Mouse (Mus musculus): Measurements from ENCODE around the gene Sulf2. TPM values are rescaled to one million over a fixed set of nuclear protein-coding genes. Genes with fewer than 3 reads are reported as not detected.

Gene Sulf2
- polyA plus RNA-seq, 1 experiment from 2014 or later, result 174 TPM

- H3K27ac ChIP-seq, result no peak overlapping the region
- no peak overlapping the region for H3K4me3 ChIP-seq (ENCODE audit: inconsistent target)
- peaks cover 74% of the 10 kb centered on the region for H3K36me3 ChIP-seq (ENCODE audit: inconsistent target)
- 98% methylated on average over 5 of the region's 5 CpGs for WGBS (ENCODE audit: missing documents)
- H3K79me2 ChIP-seq (ENCODE audit: inconsistent target), result peaks cover 20% of the 10 kb centered on the region; the same call in 1 of the 2 replicates
Measured at GRCm38 (mm10) chr2:166069164-166069563, 86.3 kb downstream of the Sulf2 start.

DNA sequence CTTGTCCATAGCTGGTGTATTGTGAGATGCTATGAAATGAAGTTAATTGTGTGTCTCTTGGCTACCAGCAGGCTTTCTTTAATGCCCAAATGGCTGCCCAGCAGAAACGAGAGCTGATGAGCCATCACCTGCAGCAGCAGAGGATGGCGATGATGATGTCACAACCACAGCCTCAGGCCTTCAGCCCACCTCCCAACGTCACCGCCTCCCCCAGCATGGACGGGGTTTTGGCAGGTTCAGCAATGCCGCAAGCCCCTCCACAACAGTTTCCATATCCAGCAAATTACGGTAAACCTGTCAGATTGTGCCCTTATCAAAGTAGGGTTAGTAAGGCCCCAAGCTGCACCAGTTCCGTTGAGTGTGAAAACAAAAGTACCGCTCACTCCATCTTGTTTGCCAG is 87.2 kb downstream of the Sulf2 start:
- Histone ChIP-seq H3K36me3 (ENCODE audit: inconsistent target) (peaks cover 83% of the 10 kb centered on the region), H3K27ac (no peak overlapping the region)
- WGBS (ENCODE audit: missing documents), result 93% methylated on average over 9 of the region's 9 CpGs

GRCm38 (mm10) chr2:166066434-166066833 is 89.0 kb downstream of the Sulf2 start:
- Histone ChIP-seq H3K36me3 (ENCODE audit: inconsistent target) (peaks cover 90% of the 10 kb centered on the region), H3K4me3 (ENCODE audit: inconsistent target) (no peak overlapping the region), H3K79me2 (ENCODE audit: inconsistent target) (peaks cover 48% of the 10 kb centered on the region; the same call in 1 of the 2 replicates), H3K27ac (no peak overlapping the region)
- WGBS (ENCODE audit: missing documents), result 91% methylated on average over 4 of the region's 4 CpGs

More for the DNA sequence above, 87.2 kb downstream of the Sulf2 start:
- Histone ChIP-seq H3K4me3 (ENCODE audit: inconsistent target) (no peak overlapping the region), H3K79me2 (ENCODE audit: inconsistent target) (peaks cover 29% of the 10 kb centered on the region; the same call in 1 of the 2 replicates)

GRCm38 (mm10) chr2:166062431-166062830 is 93.0 kb downstream of the Sulf2 start:
- WGBS (ENCODE audit: missing documents), result 95% methylated on average over 8 of the region's 8 CpGs
- Histone ChIP-seq H3K79me2 (ENCODE audit: inconsistent target) (peaks cover 79% of the 10 kb centered on the region), H3K36me3 (ENCODE audit: inconsistent target) (peaks cover 92% of the 10 kb centered on the region), H3K27ac (no peak overlapping the region), H3K4me3 (ENCODE audit: inconsistent target) (no peak overlapping the region)

DNA sequence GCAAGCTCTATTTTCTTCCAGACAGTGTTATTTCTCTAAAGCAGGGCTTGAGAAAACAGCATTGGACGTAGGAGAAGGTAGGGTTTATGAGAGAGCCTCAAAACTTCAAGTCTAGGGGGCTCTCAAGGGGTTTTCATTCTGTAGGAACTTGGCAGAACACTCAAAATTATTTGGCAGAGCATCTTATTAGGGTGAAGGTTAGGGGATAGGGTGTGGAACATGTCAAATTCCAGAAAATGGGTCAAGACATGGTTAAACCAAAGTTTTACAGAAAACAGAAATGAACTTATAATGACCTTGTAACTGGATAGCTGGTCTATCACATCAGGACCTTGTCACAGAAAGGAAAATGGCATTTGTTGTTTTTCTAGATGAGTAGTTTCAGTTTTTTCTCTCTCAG is 93.5 kb downstream of the Sulf2 start:
- H3K36me3 ChIP-seq (ENCODE audit: inconsistent target), result peaks cover 90% of the 10 kb centered on the region
- H3K27ac ChIP-seq, result no peak overlapping the region
- H3K79me2 ChIP-seq (ENCODE audit: inconsistent target), result peaks cover 82% of the 10 kb centered on the region
- H3K4me3 ChIP-seq (ENCODE audit: inconsistent target), result no peak overlapping the region
- WGBS (ENCODE audit: missing documents), result 100% methylated on average over 1 of the region's 1 CpGs

DNA sequence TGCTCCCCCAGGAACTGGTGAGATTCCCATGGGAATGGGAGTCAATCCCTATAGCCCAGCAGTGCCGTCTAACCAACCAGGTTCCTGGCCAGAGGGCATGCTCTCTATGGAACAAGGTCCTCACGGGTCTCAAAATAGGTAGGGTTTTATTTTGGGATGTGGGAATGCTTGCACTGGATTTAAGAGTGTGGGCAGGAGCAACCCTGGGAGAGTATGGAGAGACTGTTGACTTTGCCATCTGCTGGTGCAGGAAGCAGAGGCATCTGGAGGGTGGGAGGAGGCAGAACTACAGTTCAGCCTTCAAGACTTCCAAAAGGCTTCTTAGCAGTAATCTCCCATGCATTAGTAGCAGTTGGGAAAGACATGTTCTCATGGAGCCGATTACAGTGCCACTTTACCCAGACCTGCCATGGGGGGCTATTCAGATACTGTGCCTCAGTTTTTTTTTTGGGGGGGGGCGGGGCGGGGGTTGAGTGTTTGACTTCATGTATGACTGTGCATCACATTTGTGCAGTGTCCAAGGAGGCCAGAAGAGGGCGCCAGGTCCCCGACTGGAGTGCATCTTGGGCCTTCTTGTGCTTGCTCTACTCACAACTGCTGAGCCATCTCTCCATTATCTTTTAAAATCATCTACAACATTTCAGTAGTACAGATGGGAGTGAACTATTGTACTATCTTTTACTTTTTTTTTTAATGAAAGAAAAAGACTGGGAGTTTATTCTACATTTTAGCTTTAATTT is 95.6 kb downstream of the Sulf2 start:
- H3K36me3 ChIP-seq (ENCODE audit: inconsistent target), result peaks cover 95% of the 10 kb centered on the region
- peaks cover 87% of the 10 kb centered on the region for H3K79me2 ChIP-seq (ENCODE audit: inconsistent target)
- WGBS (ENCODE audit: missing documents), result 79% methylated on average over 6 of the region's 7 CpGs
- no peak overlapping the region for H3K4me3 ChIP-seq (ENCODE audit: inconsistent target)
- H3K27ac ChIP-seq, result no peak overlapping the region

DNA sequence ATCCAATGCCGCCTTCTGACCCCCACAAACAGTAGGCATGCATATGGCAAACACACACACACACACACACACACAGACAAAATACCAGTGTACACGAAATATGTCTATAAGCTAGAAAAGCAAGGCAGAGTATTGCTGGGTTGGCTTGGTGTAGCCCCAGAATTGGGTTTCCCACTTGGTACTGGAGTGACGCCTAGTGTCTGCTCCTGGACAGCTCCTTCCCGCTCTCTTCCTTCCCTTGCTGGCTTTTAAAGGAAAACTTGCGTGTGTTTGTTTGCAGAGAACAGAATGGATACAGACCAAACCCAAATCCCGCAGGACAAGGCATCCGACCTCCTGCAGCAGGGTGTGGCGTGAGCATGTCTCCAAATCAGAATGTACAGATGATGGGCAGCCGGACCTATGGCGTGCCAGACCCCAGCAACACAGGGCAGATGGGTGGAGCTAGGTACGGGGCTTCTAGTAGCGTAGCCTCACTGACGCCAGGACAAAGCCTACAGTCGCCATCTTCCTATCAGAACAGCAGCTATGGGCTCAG is 101.4 kb downstream of the Sulf2 start:
- 93% methylated on average over 12 of the region's 14 CpGs for WGBS (ENCODE audit: missing documents)
- H3K36me3 ChIP-seq (ENCODE audit: inconsistent target), result peaks cover 96% of the 10 kb centered on the region

DNA sequence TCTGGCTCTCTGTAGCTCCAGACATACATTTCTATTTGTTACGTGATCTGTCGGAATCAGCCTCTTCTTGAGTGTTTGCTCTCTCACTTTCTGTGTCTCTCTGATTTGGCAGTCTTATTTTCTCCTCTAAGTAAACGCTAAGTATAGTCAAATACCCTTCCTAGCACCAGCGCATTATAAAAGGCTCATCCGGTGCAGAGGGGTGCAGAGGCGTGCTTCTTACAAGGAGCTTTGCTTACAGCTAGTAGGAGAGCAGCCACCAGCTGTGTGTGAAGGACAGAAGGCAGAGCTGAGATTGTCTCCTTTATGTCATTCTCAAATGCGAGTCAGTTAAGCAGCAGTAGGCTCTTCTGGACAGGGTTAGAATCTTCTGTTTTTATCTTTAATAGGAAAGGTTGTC is 103.5 kb downstream of the Sulf2 start:
- Histone ChIP-seq H3K79me2 (ENCODE audit: inconsistent target) (peaks cover 100% of the 10 kb centered on the region), H3K36me3 (ENCODE audit: inconsistent target) (peaks cover 96% of the 10 kb centered on the region), H3K4me3 (ENCODE audit: inconsistent target) (no peak overlapping the region), H3K27ac (no peak overlapping the region)
- WGBS (ENCODE audit: missing documents), result 99% methylated on average over 7 of the region's 7 CpGs

More for the DNA sequence above, 101.4 kb downstream of the Sulf2 start:
- Histone ChIP-seq H3K4me3 (ENCODE audit: inconsistent target) (no peak overlapping the region), H3K79me2 (ENCODE audit: inconsistent target) (peaks cover 92% of the 10 kb centered on the region), H3K27ac (no peak overlapping the region)

DNA sequence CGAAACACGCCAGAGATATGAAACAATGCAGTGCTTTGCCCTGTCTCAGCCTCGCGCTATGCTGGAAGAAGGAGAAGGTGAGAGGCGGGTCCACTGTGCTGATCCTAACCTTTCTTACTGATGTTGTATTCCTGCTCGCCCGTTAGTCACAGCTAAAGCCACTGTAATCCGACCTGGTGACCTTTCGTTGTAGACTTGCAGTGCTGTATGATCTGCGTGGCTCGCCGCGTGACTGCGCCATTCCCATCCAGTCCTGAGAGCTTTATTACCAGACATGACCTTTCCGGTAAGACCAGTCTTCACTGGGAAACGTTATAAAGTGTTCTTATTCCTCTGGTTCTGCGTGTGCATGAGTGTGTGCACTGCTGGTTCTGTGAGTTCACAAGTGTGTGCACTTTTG is 104.0 kb downstream of the Sulf2 start:
- Histone ChIP-seq H3K79me2 (ENCODE audit: inconsistent target) (peaks cover 100% of the 10 kb centered on the region), H3K36me3 (ENCODE audit: inconsistent target) (peaks cover 94% of the 10 kb centered on the region), H3K27ac (no peak overlapping the region), H3K4me3 (ENCODE audit: inconsistent target) (no peak overlapping the region)
- WGBS (ENCODE audit: missing documents), result 97% methylated on average over 17 of the region's 17 CpGs

DNA sequence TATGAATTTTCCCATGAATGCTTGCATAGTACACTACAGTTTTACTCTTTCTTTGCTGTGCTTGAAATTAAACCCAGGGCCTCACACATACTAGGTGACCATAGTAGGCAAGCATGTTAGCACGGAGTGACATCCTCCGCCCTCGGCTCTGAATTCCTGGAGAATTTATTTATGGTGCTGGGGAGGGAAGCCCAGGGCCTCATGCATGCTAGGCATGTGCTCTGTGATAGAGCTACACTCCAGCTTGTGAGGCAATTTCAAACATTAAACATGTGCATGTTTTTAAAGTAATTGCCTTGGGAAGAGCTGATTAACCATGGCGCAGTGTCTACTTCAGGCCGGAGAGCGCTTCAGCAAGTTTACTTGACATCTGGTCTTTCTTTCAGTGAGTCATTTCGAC is 106.6 kb downstream of the Sulf2 start:
- Histone ChIP-seq H3K36me3 (ENCODE audit: inconsistent target) (peaks cover 69% of the 10 kb centered on the region), H3K4me3 (ENCODE audit: inconsistent target) (no peak overlapping the region), H3K27ac (no peak overlapping the region), H3K79me2 (ENCODE audit: inconsistent target) (peaks cover 100% of the 10 kb centered on the region)
- over 99% methylated on average over 7 of the region's 7 CpGs for WGBS (ENCODE audit: missing documents)

GRCm38 (mm10) chr2:166047931-166048330 is 107.5 kb downstream of the Sulf2 start:
- 92% methylated on average over 4 of the region's 4 CpGs for WGBS (ENCODE audit: missing documents)
- no peak overlapping the region for H3K4me3 ChIP-seq (ENCODE audit: inconsistent target)
- peaks cover 61% of the 10 kb centered on the region for H3K36me3 ChIP-seq (ENCODE audit: inconsistent target)
- no peak overlapping the region for H3K27ac ChIP-seq
- H3K79me2 ChIP-seq (ENCODE audit: inconsistent target), result peaks cover 100% of the 10 kb centered on the region

GRCm38 (mm10) chr2:166045549-166046501 is 109.6 kb downstream of the Sulf2 start:
- H3K27ac ChIP-seq, result peak overlapping the region; percentile 54
- H3K36me3 ChIP-seq (ENCODE audit: inconsistent target), result peaks cover 40% of the 10 kb centered on the region
- no peak overlapping the region for H3K4me3 ChIP-seq (ENCODE audit: inconsistent target)
- peaks cover 100% of the 10 kb centered on the region for H3K79me2 ChIP-seq (ENCODE audit: inconsistent target)
- WGBS (ENCODE audit: missing documents), result 40% methylated on average over 10 of the region's 10 CpGs

GRCm38 (mm10) chr2:166045006-166045405 is 110.5 kb downstream of the Sulf2 start:
- no peak overlapping the region for H3K4me3 ChIP-seq (ENCODE audit: inconsistent target)
- WGBS (ENCODE audit: missing documents), result 6% methylated on average over 2 of the region's 2 CpGs
- peak overlapping the region; percentile 54 for H3K27ac ChIP-seq
- H3K36me3 ChIP-seq (ENCODE audit: inconsistent target), result peaks cover 32% of the 10 kb centered on the region
- peaks cover 100% of the 10 kb centered on the region for H3K79me2 ChIP-seq (ENCODE audit: inconsistent target)

GRCm38 (mm10) chr2:166042542-166042941 is 112.9 kb downstream of the Sulf2 start:
- WGBS (ENCODE audit: missing documents), result 80% methylated on average over 1 of the region's 1 CpGs
- no peak overlapping the region for H3K27ac ChIP-seq

More at GRCm38 (mm10) chr2:166042542-166042941, 112.9 kb downstream of the Sulf2 start:
- Histone ChIP-seq H3K79me2 (ENCODE audit: inconsistent target) (peaks cover 100% of the 10 kb centered on the region), H3K4me3 (ENCODE audit: inconsistent target) (no peak overlapping the region), H3K36me3 (ENCODE audit: inconsistent target) (peaks cover 19% of the 10 kb centered on the region)

Measured in macrophage (primary cell).